Mouse (Mus musculus) limb, embryonic 14.5 days (tissue): Measurements from ENCODE around the gene Tll2. TPM values are rescaled to one million over a fixed set of nuclear protein-coding genes. Genes with fewer than 3 reads are reported as not detected.

ENCODE experiments used
- ATAC-seq: fragments of 200-750 bp; cut with Nextera tagmentation; 2 replicates; pipeline ENCODE4 v1.8.0; 2017; ENCODE audit warnings: low read depth, moderate number of reproducible peaks, moderate TSS enrichment; ENCODE audit not compliant: low FRiP score
- DNase-seq: peaks from one replicate; pipeline ENCODE4 v3.0.0-alpha.2; 2015; ENCODE audit warnings: low spot score
- H3K27ac ChIP-seq: fragments of 300-500 bp; sonication (generic); replicated peaks from 2 replicates; pipeline ENCODE4 v1.5.1; 2014; ENCODE audit warnings: low read depth, mild to moderate bottlenecking, low read length, moderate library complexity, mixed read lengths
- H3K27me3 ChIP-seq: fragments of 300-500 bp; sonication (generic); 2 replicates; pipeline ENCODE4 v1.6.1; 2014; ENCODE audit warnings: low read length, mixed read lengths; ENCODE audit not compliant: control insufficient read depth, insufficient read depth
- H3K36me3 ChIP-seq: fragments of 300-500 bp; sonication (generic); 2 replicates; pipeline ENCODE4 v1.6.1; 2014; ENCODE audit warnings: mild to moderate bottlenecking, low read length, moderate library complexity, mixed read lengths; ENCODE audit not compliant: control insufficient read depth, insufficient read depth
- H3K4me1 ChIP-seq: fragments of 300-500 bp; sonication (generic); 2 replicates; pipeline ENCODE4 v1.6.1; 2014; ENCODE audit warnings: antibody characterized with exemption, low read length, mixed read lengths; ENCODE audit not compliant: control insufficient read depth, insufficient read depth
- H3K4me2 ChIP-seq: fragments of 300-500 bp; sonication (generic); replicated peaks from 2 replicates; pipeline ENCODE4 v1.6.1; 2014; ENCODE audit warnings: low read depth, mild to moderate bottlenecking, low read length, moderate library complexity; ENCODE audit not compliant: severe bottlenecking
- H3K4me3 ChIP-seq: fragments of 300-500 bp; sonication (generic); replicated peaks from 2 replicates; pipeline ENCODE4 v1.5.1; 2014; ENCODE audit warnings: low read length
- H3K9ac ChIP-seq: fragments of 300-500 bp; sonication (generic); 2 replicates; pipeline ENCODE4 v1.6.1; 2014; ENCODE audit warnings: mild to moderate bottlenecking, low read depth, low read length, moderate library complexity; ENCODE audit not compliant: severe bottlenecking
- H3K9me3 ChIP-seq: fragments of 300-500 bp; sonication (generic); 2 replicates; pipeline ENCODE4 v1.6.1; 2016; ENCODE audit warnings: low read length; ENCODE audit not compliant: control insufficient read depth
- POLR2A ChIP-seq: fragments of 200-500 bp; IDR thresholded peaks from 2 replicates; pipeline ENCODE4 v1.8.0; 2012; ENCODE audit warnings: inconsistent platforms, mild to moderate bottlenecking, moderate library complexity, borderline replicate concordance; ENCODE audit not compliant: insufficient read depth, insufficient read length; ENCODE audit errors: extremely low read depth
- WGBS: fragments of 180-500 bp; shearing (Covaris S2); extraction: QIAGEN DNeasy Blood & Tissue Kit; methylation state at CpG from one replicate; pipeline ENCODE4 v1.1.7; 2014; 5-methylcytosine and 5-hydroxymethylcytosine counted together
- polyA plus RNA-seq, 2 experiments: library from polyadenylated mRNA; depleted of rRNA in 1 of 2; stranded (reverse) in 1 of 2; unstranded in 1 of 2; fragments of >200 nt; fragmentation: Nextera tagmentation in 1 of 2; extraction: Ambion mirVana in 1 of 2; gene quantifications; 2 replicates each; pipeline versions ENCODE4 v1.2.1 to v1.2.3; 2012 to 2014

Tll2 gene
- polyA plus RNA-seq, 2 experiments = 1.0 to 1.7 TPM

DNA sequence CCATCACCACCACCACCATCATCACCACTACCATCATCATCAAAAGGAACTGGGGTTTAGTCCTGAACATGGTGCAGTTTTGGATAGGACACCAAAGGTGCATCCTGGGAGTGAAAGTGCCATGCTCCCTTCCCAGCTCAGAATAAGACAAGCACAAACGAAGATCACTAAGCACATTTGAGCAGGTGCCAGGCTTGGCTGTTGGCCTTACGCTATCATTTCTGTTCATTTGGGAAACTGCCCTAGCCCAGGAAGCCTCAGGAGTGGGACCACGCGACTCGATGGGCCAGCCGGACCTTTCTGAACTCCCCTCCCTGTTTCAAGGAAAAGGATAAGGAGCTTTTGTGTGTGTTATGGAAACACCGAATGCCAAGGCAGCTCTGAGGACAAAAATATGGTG lies 98.0 kb downstream of the Tll2 start:
- peaks cover 19% of the 10 kb centered on the region for H3K4me1 ChIP-seq
- H3K27me3 ChIP-seq = 0 out of 2 replicates have a peak, but pooled peaks cover 4% of the 10 kb centered on the region
- H3K27ac ChIP-seq = no peak overlapping the region
- H3K4me2 ChIP-seq = no peak overlapping the region
- 90% methylated on average over 7 of the region's 7 CpGs for WGBS
- no peaks in the 10 kb centered on the region for H3K36me3 ChIP-seq
- ATAC-seq (no peak), DNase-seq (no peak)
- H3K4me3 ChIP-seq = no peak overlapping the region
- no peaks in the 10 kb centered on the region for H3K9me3 ChIP-seq
- H3K9ac ChIP-seq = no peak overlapping the region
- TF ChIP-seq POLR2A = no peak

- TF ChIP-seq POLR2A = no peak
- Histone ChIP-seq H3K9ac (no peak overlapping the region), H3K36me3 (no peaks in the 10 kb centered on the region), H3K27me3 (0 out of 2 replicates have a peak, but pooled peaks cover under 1% of the 10 kb centered on the region), H3K4me3 (no peak overlapping the region), H3K9me3 (no peaks in the 10 kb centered on the region), H3K4me1 (peaks cover 15% of the 10 kb centered on the region), H3K4me2 (no peak overlapping the region), H3K27ac (no peak overlapping the region)
- no peak for DNase-seq
- 28% methylated on average over 8 of the region's 8 CpGs for whole genome bisulfite sequencing
- peak; percentile 28; the same call in 1 of the 2 replicates for ATAC-seq
These were observed 99.1 kb downstream of the Tll2 start for GRCm38 (mm10) chr19:41107530-41107929.

DNA sequence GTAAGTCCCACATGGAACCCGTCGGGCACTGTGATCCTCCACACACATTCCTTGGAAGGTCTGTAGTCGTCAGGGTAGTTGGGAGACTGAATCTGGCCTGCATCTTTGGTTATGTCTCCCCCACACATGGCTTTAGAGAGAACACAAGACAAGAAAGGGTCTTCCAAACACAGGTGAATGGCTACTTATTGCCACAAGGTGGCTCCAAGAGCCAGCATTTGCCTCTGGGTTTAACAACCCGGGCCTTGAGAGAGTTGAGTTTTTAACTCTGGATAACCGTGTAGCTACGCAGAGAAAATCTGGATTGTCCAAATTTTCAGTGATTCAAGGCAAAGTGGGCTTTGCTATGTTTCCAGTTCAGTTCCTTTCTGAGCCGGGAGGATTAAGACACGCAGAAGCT lies 101.7 kb downstream of the Tll2 start:
- H3K9ac ChIP-seq = no peak overlapping the region
- no peak overlapping the region for H3K4me3 ChIP-seq
- peaks cover 12% of the 10 kb centered on the region for H3K4me1 ChIP-seq
- no peak overlapping the region for H3K27ac ChIP-seq
- ATAC-seq = peak; percentile 62; the same call in 1 of the 2 replicates
- H3K36me3 ChIP-seq = no peaks in the 10 kb centered on the region
- no peak for TF ChIP-seq POLR2A
- no peak overlapping the region for H3K4me2 ChIP-seq
- H3K9me3 ChIP-seq = no peaks in the 10 kb centered on the region
- peak; percentile 74 for DNase-seq
- 40% methylated on average over 8 of the region's 8 CpGs for WGBS
- no peaks in the 10 kb centered on the region for H3K27me3 ChIP-seq

- ATAC-seq = no peak
- Histone ChIP-seq H3K27ac (no peak overlapping the region), H3K9ac (no peak overlapping the region), H3K4me2 (no peak overlapping the region), H3K27me3 (no peaks in the 10 kb centered on the region), H3K4me1 (no peaks in the 10 kb centered on the region), H3K9me3 (no peaks in the 10 kb centered on the region), H3K36me3 (no peaks in the 10 kb centered on the region), H3K4me3 (no peak overlapping the region)
- WGBS = 74% methylated on average over 8 of the region's 8 CpGs
- TF ChIP-seq POLR2A = no peak
- DNase-seq = no peak
These were observed 105.2 kb downstream of the Tll2 start for GRCm38 (mm10) chr19:41101390-41101789.

- H3K4me2 ChIP-seq = no peak overlapping the region
- H3K27me3 ChIP-seq = no peaks in the 10 kb centered on the region
- 83% methylated on average over 7 of the region's 7 CpGs for WGBS
- DNase-seq (no peak), ATAC-seq (no peak)
- H3K27ac ChIP-seq = no peak overlapping the region
- TF ChIP-seq POLR2A = no peak
- H3K4me3 ChIP-seq = no peak overlapping the region
- H3K4me1 ChIP-seq = no peaks in the 10 kb centered on the region
- H3K36me3 ChIP-seq = no peaks in the 10 kb centered on the region
- H3K9ac ChIP-seq = no peak overlapping the region
- H3K9me3 ChIP-seq = no peaks in the 10 kb centered on the region
These were observed 105.8 kb downstream of the Tll2 start for GRCm38 (mm10) chr19:41100863-41101262.

DNA sequence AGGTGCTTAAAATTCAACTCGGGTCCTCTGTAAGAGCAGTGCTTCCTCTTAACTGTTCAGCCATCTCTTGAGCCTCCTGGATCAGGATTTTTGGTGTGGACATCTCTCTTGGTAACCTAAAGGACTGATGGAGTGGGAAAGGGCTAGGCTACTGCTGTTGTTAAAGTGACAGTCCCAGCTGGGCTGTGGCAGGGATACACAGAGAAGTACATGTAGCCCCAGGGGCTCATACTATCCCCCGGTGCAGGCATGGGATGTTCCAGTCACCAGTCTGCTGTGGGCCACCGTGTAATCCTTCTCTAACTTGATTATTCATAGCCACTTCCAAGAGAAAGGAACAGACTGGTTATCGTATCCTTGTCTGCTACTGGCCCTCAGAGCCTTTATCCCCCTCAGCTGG lies 109.6 kb downstream of the Tll2 start:
- no peaks in the 10 kb centered on the region for H3K36me3 ChIP-seq
- ATAC-seq (no peak), DNase-seq (no peak)
- H3K9ac ChIP-seq = no peak overlapping the region
- no peaks in the 10 kb centered on the region for H3K9me3 ChIP-seq
- 73% methylated on average over 4 of the region's 4 CpGs for WGBS
- no peak overlapping the region for H3K4me2 ChIP-seq
- no peaks in the 10 kb centered on the region for H3K4me1 ChIP-seq
- no peak overlapping the region for H3K4me3 ChIP-seq
- no peaks in the 10 kb centered on the region for H3K27me3 ChIP-seq
- TF ChIP-seq POLR2A = no peak
- H3K27ac ChIP-seq = no peak overlapping the region
